Mouse (Mus musculus) brown adipose tissue, adult 24 weeks (tissue): Measurements from ENCODE around the gene Aqp6. TPM values are rescaled to one million over a fixed set of nuclear protein-coding genes. Genes with fewer than 3 reads are reported as not detected.

ENCODE experiments used
- H3K27ac ChIP-seq: fragments of 200-500 bp; replicated peaks from 2 replicates; pipeline ENCODE4 v1.5.1; 2012; ENCODE audit warnings: low read depth, mild to moderate bottlenecking, low read length
- H3K4me1 ChIP-seq: fragments of 200-500 bp; 2 replicates; pipeline ENCODE4 v1.6.1; 2012; ENCODE audit warnings: low read length, mixed read lengths; ENCODE audit not compliant: control insufficient read depth, insufficient read depth, insufficient read length
- H3K4me3 ChIP-seq: fragments of 200-500 bp; 2 replicates; pipeline ENCODE4 v1.5.1; 2012; ENCODE audit warnings: low read depth, mild to moderate bottlenecking, low read length, moderate library complexity; ENCODE audit not compliant: insufficient read depth
- polyA plus RNA-seq: library from polyadenylated mRNA; stranded (reverse); fragments of >200 nt; gene quantifications from 2 replicates; pipeline ENCODE4 v1.2.4, GENCODE M21; 2012; ENCODE audit not compliant: missing spikeins, insufficient read depth, insufficient read length

Gene Aqp6
- polyA plus RNA-seq, result not detected in 2 replicates

DNA sequence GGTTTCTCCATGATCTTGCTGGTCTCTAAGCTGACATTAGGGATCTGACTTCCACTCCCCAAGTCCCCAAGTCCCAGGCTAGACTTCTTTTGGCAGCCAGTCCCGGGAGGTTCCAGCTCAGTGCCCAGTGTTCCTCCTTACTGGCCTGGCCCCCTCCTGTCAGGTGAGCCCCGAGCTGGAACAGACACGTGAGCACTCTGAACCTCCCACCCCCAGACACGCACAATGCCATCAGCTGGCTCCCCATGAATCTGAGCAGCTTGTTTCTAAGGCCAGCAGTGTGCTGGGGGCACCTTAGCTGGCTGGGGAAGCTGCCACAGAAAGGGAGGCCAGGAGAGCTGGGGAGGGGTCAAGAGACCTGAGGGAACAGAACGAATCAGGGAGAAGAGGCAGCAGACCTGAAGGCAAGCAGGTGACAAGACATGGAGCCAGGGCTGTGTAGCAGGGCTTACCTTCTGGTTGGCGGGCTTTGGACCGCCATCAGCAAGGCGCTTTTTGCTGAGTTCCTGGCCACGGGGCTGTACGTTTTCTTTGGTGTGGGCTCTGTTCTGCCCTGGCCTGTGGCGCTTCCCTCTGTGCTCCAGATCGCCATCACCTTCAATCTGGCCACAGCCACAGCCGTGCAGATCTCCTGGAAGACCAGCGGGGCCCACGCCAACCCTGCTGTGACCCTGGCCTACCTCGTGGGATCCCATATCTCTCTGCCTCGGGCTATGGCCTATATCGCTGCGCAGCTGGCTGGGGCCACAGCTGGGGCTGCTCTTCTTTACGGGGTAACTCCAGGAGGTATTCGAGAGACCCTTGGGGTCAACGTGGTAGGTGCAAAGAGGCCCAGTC lies at the start of gene Aqp6:
TSS of gene Aqp6 (plus strand) at position 415 of the 837 bp plus-strand sequence.
- H3K4me3 ChIP-seq, result no peak within 1 kb of the TSS
- no peaks in the 10 kb centered on the region for H3K4me1 ChIP-seq

DNA sequence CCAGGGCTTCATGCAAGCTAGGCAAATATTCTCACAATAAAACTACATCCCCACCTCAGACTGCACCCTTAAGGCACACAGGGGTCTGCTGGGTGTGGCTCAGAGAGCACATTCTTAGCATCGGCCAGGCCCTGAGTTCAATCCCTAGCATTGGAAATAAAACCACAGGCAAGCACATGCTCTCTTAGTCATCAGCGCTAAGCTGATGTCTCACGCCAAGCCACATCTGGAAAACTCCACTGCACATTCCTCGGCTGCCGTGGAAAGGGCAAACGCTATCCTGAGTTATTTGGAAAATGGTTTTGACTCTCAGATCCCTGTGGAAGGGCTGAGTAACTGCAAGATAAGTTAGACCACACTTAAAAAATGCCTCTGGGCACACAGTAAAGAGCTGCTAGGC lies 47.4 kb upstream of the Aqp6 start:
- no peak overlapping the region for H3K27ac ChIP-seq
- H3K4me1 ChIP-seq, result no peaks in the 10 kb centered on the region
- H3K4me3 ChIP-seq, result no peak overlapping the region

More for the DNA sequence above, at the start of gene Aqp6:
- no peak within 1 kb of the TSS for H3K27ac ChIP-seq

DNA sequence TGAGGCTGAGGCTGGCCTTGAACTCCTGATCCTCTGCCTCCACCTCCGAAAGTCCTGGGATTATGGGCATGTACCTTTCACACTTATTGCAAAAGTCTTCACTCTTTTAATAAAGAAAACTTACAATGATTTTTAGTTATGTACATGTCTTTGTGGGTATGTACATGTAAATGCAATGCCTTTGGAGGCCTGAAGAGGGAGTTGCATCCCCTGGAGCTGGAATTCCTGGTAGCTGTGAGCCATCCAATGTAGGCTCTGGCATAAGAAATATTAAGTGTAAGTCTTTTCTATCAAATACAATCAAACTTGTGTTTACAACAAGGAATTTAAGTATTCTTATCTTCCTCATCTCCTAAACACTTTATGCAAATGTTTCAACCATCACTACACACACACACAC lies 42.3 kb upstream of the Aqp6 start:
- Histone ChIP-seq H3K4me1 (no peaks in the 10 kb centered on the region), H3K27ac (no peak overlapping the region), H3K4me3 (no peak overlapping the region)

DNA sequence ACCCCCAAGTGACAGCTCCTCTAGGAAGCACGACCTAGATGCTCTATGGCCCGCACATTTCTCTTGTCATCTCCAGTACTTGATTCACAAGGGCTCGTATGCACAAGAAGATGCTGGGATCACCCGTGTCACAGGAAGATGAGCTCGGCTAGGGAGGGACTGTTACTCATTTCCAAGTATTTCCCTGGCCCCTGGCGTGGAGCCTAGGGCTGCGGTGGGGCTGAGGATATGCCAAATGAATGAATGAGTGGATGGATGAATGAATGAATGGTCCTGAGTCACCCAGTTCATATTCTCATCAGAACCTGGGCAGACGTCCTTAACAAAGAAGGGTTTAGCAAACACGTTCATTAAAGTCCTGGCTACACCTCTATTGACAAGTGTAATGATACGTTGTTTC lies 41.0 kb upstream of the Aqp6 start:
- no peak overlapping the region for H3K4me3 ChIP-seq
- H3K4me1 ChIP-seq, result no peaks in the 10 kb centered on the region
- no peak overlapping the region for H3K27ac ChIP-seq

DNA sequence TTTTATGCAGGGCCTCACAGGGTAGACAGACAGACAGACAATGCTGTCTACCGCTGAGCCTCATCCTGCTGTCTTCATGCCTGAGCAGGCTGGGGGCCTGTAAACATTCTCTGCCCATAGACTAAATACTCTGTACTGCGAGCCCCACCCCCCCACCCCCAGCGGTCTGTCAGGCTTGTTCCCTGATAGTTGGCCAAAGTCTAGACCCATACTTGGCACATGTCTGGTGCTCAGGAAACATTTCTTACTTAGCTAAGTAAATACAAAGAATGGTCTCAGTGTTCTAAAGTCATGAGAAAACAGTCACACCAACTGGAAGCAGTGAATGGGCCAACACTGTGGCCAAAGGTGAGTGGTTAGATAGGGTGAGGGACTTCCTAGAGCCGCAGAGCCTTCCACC lies 33.8 kb upstream of the Aqp6 start:
- Histone ChIP-seq H3K4me3 (no peak overlapping the region), H3K27ac (no peak overlapping the region), H3K4me1 (no peaks in the 10 kb centered on the region)

DNA sequence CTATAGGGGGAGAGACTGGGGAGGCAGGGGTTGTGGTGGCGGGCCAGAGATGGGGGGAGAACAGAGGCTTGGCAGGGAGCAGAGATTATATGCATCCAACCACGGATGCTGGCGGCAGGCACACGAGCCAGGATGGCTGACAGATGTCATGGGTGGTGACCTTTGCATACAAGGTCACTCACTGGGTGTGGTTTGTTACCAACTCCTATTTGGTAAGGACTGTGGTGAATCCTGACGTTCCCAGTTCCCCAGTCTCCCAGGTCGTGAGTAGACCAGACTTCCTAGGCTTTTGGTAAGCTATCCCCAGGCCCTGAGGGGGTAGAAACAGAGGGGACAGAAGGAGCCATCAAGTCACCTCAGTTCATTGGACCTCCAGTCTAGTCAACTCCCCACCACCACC lies 32.5 kb upstream of the Aqp6 start:
- Histone ChIP-seq H3K4me1 (no peaks in the 10 kb centered on the region), H3K27ac (no peak overlapping the region), H3K4me3 (no peak overlapping the region)

DNA sequence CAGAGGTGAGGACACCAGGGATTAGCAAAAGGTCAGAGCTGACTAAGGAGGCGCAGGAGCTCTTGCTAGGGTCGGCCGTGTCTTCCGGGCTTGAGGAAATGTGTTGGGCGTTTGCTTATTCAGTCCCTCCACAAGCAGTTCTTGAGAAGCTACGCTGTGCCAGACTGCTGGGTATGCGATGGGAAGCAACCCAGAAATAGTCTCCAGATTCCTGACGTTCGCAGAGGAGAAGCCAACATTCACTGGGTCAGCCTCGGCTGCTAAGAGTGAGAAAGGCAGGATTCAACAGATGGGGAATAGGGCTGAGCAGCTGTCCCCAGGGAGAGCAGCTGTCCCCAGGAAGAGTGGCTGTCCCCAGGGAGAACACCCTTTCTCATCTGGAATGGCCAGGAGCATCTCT lies 32.1 kb upstream of the Aqp6 start:
- no peaks in the 10 kb centered on the region for H3K4me1 ChIP-seq
- H3K27ac ChIP-seq, result no peak overlapping the region
- H3K4me3 ChIP-seq, result no peak overlapping the region

DNA sequence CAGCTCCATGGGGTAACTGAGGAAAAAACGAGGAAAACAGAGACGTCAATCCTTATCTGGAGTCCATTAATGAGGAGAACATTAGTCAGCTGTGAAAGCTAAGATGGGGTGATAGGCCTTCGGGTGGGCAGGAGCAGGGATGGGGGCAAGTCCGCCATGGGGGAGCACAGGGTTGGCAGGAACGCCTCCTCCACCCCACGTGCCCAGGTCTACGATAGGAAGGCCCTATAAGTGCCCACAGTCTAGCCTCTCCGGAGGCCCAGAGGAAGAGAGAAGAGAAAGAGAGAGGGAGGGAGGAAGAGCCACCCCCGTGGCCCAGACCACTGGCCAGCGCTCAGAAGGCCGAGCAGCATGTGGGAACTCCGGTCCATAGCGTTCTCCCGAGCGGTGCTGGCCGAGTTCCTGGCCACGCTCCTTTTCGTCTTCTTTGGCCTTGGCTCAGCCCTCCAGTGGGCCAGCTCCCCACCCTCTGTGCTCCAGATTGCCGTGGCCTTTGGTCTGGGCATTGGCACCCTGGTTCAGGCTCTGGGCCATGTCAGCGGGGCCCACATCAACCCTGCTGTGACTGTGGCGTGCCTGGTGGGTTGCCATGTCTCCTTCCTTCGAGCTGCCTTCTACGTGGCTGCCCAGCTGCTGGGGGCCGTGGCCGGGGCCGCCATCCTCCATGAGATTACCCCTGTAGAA lies 22.3 kb upstream of the Aqp6 start, which contains the start of gene Aqp2:
TSS of gene Aqp2 (plus strand) at position 254 of the 684 bp plus-strand sequence.
- Histone ChIP-seq H3K4me1 (peaks cover 2% of the 10 kb centered on the region), H3K4me3 (no peak within 1 kb of the TSS), H3K27ac (no peak within 1 kb of the TSS)

DNA sequence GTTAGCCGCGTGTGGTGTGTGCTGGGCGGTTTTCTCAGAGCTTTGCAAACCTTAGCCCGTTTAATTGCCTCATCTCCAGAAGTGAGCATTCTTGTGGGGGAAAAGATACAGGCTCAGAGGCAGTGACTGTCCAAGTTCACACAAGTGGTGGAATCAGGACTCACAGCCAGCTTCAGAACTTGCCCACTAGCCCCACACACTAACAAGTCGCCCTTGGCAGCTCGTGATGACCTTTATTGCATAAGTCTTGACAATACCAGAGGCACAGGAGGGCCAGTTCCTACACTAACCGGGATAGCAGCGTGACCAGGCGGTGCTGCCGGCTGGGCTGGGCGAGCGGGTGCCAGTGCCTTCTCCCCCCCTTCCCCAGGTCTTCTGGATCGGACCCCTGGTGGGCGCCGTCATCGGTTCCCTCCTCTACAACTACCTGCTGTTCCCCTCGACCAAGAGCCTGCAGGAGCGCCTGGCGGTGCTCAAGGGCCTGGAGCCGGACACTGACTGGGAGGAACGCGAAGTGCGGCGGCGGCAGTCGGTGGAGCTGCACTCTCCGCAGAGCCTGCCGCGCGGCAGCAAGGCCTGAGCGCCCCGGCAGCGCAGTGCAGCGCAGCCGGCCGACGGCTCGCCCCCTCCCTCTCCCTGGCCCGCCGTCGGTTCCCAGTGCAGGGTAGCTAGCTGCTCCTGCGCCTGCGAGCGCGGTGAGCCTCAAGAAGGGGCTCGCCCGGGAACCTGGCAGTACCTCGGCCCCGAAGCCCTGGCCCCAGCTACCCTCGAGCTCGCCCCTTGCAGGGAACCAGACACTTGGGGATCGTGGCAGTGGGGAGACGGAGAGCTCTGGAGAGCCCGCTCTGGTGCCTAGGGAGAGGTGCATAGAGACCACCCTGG lies 17.5 kb upstream of the Aqp6 start:
- H3K27ac ChIP-seq, result no peak overlapping the region

DNA sequence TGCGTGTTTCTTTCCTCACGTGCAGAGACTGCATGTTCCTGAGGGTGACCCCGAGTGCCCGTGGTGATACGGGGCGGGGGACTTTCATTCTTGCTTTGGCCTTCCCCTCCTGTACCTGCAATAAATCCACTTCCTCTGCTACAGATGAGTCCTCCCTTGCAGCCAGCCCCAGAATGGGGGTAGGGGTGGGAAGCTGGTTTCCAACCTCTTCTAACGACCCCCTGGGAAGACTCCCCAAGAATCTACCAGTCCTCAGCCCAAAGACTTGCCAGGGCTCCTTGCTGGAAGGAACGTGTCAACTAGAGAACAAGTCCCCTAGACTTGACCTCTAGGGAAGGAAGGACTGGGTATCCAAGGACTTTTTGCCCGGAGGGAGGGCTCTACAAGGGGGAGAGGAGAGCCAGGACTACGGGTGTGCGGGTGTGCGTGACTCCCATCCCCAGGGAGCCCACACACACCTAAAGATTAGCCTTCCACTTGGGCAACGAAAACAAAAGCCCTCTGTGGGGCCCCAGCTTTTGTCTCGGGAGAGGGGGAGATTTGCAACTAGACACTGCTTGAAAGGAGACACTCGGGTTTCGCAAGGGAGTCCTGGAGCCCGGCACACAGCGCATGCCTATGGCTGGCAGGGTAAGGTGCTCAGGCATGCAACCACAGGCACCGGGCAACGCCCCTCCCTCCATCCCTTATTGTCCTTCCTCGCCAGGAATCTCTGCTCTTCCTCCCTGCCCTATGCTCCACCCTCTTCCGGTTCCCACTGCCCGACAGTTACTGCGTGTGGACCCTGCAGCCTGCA lies 16.6 kb upstream of the Aqp6 start:
- H3K4me1 ChIP-seq, result peaks cover 7% of the 10 kb centered on the region
- H3K4me3 ChIP-seq, result peak overlapping the region; percentile 56
- no peak overlapping the region for H3K27ac ChIP-seq

More for the DNA sequence above, 17.5 kb upstream of the Aqp6 start:
- Histone ChIP-seq H3K4me3 (peak overlapping the region; percentile 56), H3K4me1 (peaks cover 7% of the 10 kb centered on the region)

DNA sequence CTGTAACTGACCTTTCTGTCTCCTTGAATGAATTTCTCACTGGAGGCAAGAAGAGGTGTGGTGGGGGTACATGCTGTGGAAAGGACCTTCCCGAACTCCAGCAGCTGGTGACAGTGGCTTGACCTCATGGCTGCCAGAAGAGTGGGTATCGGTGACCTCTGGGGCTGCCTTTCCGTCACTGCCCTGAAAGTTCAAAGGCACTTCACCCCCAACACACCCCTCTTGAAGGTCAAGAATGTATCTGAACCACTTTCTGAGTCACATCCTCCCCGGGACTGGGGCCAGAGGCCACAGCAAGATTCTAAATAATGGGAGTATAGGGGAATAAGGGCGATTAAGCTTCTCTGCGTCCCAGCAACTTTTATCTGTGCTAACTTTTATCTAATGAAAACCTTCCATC lies 15.5 kb upstream of the Aqp6 start:
- Histone ChIP-seq H3K27ac (no peak overlapping the region), H3K4me1 (peaks cover 7% of the 10 kb centered on the region), H3K4me3 (no peak overlapping the region)

DNA sequence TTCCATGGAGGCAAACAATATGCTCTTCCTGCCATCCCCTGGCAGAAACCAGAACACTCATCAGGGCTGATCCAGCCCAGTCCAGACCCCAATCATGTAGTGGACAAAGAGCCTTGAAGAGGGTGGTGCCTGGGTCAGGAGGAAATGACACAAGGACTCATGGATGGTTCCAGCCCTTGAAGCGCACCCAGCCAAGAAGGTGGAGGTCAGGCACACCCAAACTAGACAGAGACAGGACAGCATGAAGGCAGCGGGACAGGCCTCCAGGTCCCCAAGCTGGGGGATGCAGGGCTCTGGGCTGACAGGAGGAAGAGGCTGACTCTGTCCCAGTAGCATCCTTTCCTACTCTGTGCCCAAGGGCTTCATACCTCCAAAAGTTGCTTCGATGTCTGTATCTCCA lies 14.7 kb upstream of the Aqp6 start:
- Histone ChIP-seq H3K27ac (no peak overlapping the region), H3K4me1 (peaks cover 7% of the 10 kb centered on the region), H3K4me3 (no peak overlapping the region)

DNA sequence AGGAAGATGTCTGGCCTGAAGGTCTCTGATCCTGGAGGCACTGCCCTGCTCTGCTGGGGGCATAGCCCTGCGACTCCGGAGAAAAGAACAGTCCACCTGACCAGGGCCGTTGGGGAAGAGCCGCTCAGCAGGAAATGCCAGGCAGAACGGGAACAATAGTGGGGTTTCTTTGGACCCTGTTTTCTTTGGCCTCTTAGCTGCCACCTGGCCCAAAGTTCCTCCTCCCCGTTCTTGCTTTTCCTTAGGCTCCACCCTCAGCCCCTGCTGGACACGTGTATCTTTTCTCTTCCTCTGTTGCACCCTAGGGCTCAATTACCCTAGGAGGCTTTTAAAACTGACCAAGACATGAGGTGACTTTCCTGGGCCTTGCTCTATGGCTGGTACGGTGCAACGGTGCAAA lies 12.0 kb upstream of the Aqp6 start:
- H3K4me1 ChIP-seq, result peaks cover 2% of the 10 kb centered on the region
- no peak overlapping the region for H3K27ac ChIP-seq
- H3K4me3 ChIP-seq, result no peak overlapping the region

DNA sequence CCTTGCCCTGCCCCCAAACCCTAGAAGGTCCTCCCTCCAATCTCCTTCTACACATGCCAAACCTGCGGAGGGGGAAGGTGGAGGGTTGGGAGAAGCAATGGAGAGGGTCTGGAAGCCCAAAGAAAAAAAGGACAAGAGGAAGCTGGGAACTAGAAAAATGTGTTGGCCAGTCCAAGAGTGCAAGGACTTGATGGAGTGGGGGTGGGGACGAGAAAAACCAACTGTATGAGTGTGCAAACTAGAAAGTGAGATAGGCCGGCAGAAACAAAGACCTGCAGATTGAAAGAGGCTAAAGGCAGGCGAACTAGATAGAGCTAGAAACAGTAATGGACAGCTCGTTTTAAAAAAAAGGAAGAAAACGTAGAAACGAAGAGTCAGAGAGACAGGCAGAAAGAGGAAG lies 11.5 kb upstream of the Aqp6 start:
- no peak overlapping the region for H3K4me3 ChIP-seq
- no peaks in the 10 kb centered on the region for H3K4me1 ChIP-seq
- no peak overlapping the region for H3K27ac ChIP-seq
